Mouse (Mus musculus) heart, adult 2 months (tissue): Measurements from ENCODE around the gene Gm12569. TPM values are rescaled to one million over a fixed set of nuclear protein-coding genes. Genes with fewer than 3 reads are reported as not detected.

Source experiments
- DNase-seq, 2 experiments: peaks; one replicate each; pipeline ENCODE4 v3.0.0; 2021
- H3K27ac ChIP-seq: fragments of 200-600 bp; 2 replicates; pipeline ENCODE4 v1.8.1; 2022
- H3K27me3 ChIP-seq: fragments of 200-500 bp; 2 replicates; pipeline ENCODE4 v1.6.1; 2012; ENCODE audit warnings: mild to moderate bottlenecking, low read length, inconsistent platforms, mixed read lengths; ENCODE audit not compliant: control insufficient read depth, insufficient read depth
- H3K36me3 ChIP-seq: fragments of 200-500 bp; 2 replicates; pipeline ENCODE4 v1.6.1; 2012; ENCODE audit warnings: low read length, inconsistent platforms; ENCODE audit not compliant: control insufficient read depth, insufficient read depth
- H3K4me1 ChIP-seq: fragments of 200-500 bp; 2 replicates; pipeline ENCODE4 v1.6.1; 2011; ENCODE audit warnings: low read length; ENCODE audit not compliant: control insufficient read depth, insufficient read depth
- H3K4me3 ChIP-seq: fragments of 200-600 bp; 2 replicates; pipeline ENCODE4 v1.8.1; 2022
- H3K79me2 ChIP-seq: fragments of 200-500 bp; replicated peaks from 2 replicates; pipeline ENCODE4 v1.6.1; 2012; ENCODE audit warnings: mild to moderate bottlenecking, inconsistent platforms, low read length, moderate library complexity, mixed read lengths; ENCODE audit not compliant: control insufficient read depth, insufficient read depth
- H3K9ac ChIP-seq: fragments of 200-500 bp; 2 replicates; pipeline ENCODE4 v1.6.1; 2012; ENCODE audit warnings: low read depth, mild to moderate bottlenecking, control low read depth, inconsistent platforms, low read length, mixed read lengths
- CTCF ChIP-seq: fragments of 200-600 bp; IDR thresholded peaks from 2 replicates; pipeline ENCODE4 v1.8.1; 2022; ENCODE audit warnings: antibody characterized with exemption, mild to moderate bottlenecking, moderate library complexity
- EP300 ChIP-seq: fragments of 200-500 bp; IDR thresholded peaks from 2 replicates; pipeline ENCODE4 v1.6.1; 2011; ENCODE audit warnings: low read depth, low read length, control low read depth; ENCODE audit not compliant: insufficient read depth
- POLR2A ChIP-seq: fragments of 200-500 bp; IDR thresholded peaks from 2 replicates; pipeline ENCODE4 v1.6.1; 2011; ENCODE audit warnings: mild to moderate bottlenecking, low read depth, low read length, control low read depth; ENCODE audit not compliant: insufficient read depth
- WGBS: fragments of 180-500 bp; shearing (Covaris S2); methylation state at CpG from one replicate; pipeline ENCODE4 v1.1.7; 2018; 5-methylcytosine and 5-hydroxymethylcytosine counted together
- intact Hi-C: fragments of 180-260 bp; cut with DNase I; formaldehyde crosslinking; loops from one replicate; pipeline ENCODE4 v1.15.1; 2025
- polyA plus RNA-seq: library from polyadenylated mRNA; depleted of rRNA; stranded (reverse); fragments of >200 nt; gene quantifications from 2 replicates; pipeline ENCODE4 v1.2.3, GENCODE M21; 2012; rRNA removed
- total RNA-seq, 2 experiments: library from RNA; stranded (reverse); gene quantifications; 2 replicates each; pipeline ENCODE4 v1.2.3; 2021

The Gm12569 gene
- total and polyA plus RNA-seq, 3 experiments: not detected

GRCm38 (mm10) chr11:51262342-51263285 is 42.3 kb downstream of the Gm12569 start, which contains the start of gene BC049762:
Gene BC049762, minus strand, starts transcription at chr11:51263046.
- H3K9ac ChIP-seq: peak within 1 kb of the TSS; percentile 96
- intact Hi-C loops: no loop called here
- H3K4me3 ChIP-seq: peak within 1 kb of the TSS; percentile 96
- peaks cover 3% of the 10 kb centered on the region for H3K79me2 ChIP-seq
- peaks cover 23% of the 10 kb centered on the region for H3K36me3 ChIP-seq
- peak; percentile 81 for TF ChIP-seq EP300
- TF ChIP-seq CTCF: 0 out of 2 replicates have a peak, but pooled peaks have one; percentile 8
- TF ChIP-seq POLR2A: peak; percentile 99
- H3K27ac ChIP-seq: peak within 1 kb of the TSS; percentile 99
- peaks cover 11% of the 10 kb centered on the region for H3K4me1 ChIP-seq
- DNase-seq: peak; percentile 99
- no peaks in the 10 kb centered on the region for H3K27me3 ChIP-seq
- 8% methylated on average over 57 of the region's 57 CpGs for WGBS

- H3K27ac ChIP-seq: peak overlapping the region; percentile 99
- intact Hi-C loops: no loop called here
- peaks cover 11% of the 10 kb centered on the region for H3K4me1 ChIP-seq
- H3K9ac ChIP-seq: peak overlapping the region; percentile 96
- H3K36me3 ChIP-seq: peaks cover 26% of the 10 kb centered on the region
- WGBS: under 1% methylated on average over 50 of the region's 50 CpGs
- H3K4me3 ChIP-seq: peak overlapping the region; percentile 96
- DNase-seq: peak; percentile 76 to 80
- TF ChIP-seq CTCF: no peak
- TF ChIP-seq EP300: no peak
- peaks cover 3% of the 10 kb centered on the region for H3K79me2 ChIP-seq
- no peaks in the 10 kb centered on the region for H3K27me3 ChIP-seq
These were observed 43.1 kb downstream of the Gm12569 start for GRCm38 (mm10) chr11:51263286-51263831.

GRCm38 (mm10) chr11:51264352-51264751 is 44.1 kb downstream of the Gm12569 start:
- DNase-seq: peak; percentile 25 to 35
- 5% methylated on average over 6 of the region's 6 CpGs for WGBS
- Histone ChIP-seq H3K79me2 (peaks cover 3% of the 10 kb centered on the region), H3K36me3 (peaks cover 31% of the 10 kb centered on the region), H3K4me3 (peak overlapping the region; percentile 96), H3K27ac (peak overlapping the region; percentile 99; the same call in 1 of the 2 replicates), H3K4me1 (peaks cover 11% of the 10 kb centered on the region), H3K27me3 (no peaks in the 10 kb centered on the region), H3K9ac (peak overlapping the region; percentile 20)
- TF ChIP-seq CTCF: no peak
- no peak for TF ChIP-seq EP300
- no peak for TF ChIP-seq POLR2A
- intact Hi-C loops: no loop called here

- WGBS: 35% methylated on average over 3 of the region's 3 CpGs
- DNase-seq: no peak
These were observed 45.1 kb downstream of the Gm12569 start for GRCm38 (mm10) chr11:51265326-51265725.

GRCm38 (mm10) chr11:51274418-51274817 is 54.1 kb downstream of the Gm12569 start:
- H3K4me3 ChIP-seq: no peak overlapping the region
- no peaks in the 10 kb centered on the region for H3K27me3 ChIP-seq
- WGBS: 92% methylated on average over 1 of the region's 1 CpGs
- H3K4me1 ChIP-seq: no peaks in the 10 kb centered on the region
- no peaks in the 10 kb centered on the region; the same call in 1 of the 2 replicates for H3K79me2 ChIP-seq
- H3K9ac ChIP-seq: no peak overlapping the region
- no peak overlapping the region for H3K27ac ChIP-seq
- TF ChIP-seq CTCF (no peak), EP300 (no peak), POLR2A (no peak)
- intact Hi-C loops: no loop called here
- no peak for DNase-seq
- H3K36me3 ChIP-seq: peaks cover 26% of the 10 kb centered on the region

More at GRCm38 (mm10) chr11:51265326-51265725, 45.1 kb downstream of the Gm12569 start:
- Histone ChIP-seq H3K9ac (no peak overlapping the region), H3K4me3 (no peak overlapping the region; the same call in 1 of the 2 replicates), H3K4me1 (peaks cover 11% of the 10 kb centered on the region), H3K79me2 (peaks cover 3% of the 10 kb centered on the region), H3K36me3 (peaks cover 36% of the 10 kb centered on the region), H3K27ac (no peak overlapping the region), H3K27me3 (no peaks in the 10 kb centered on the region)
- intact Hi-C loops: loop anchor here (5.0 kb wide), 1 partner anchor 323 kb away; the partner anchor contains the start of gene 4933414I15Rik
- TF ChIP-seq EP300 (no peak), POLR2A (no peak), CTCF (peak; percentile 96)

Other genes starting within 250 kb of the Gm12569 start
- not detected for gene Olfr1377, start 238.5 kb upstream of the Gm12569 start, total RNA-seq
- gene Olfr1377, start 238.5 kb upstream of the Gm12569 start, polyA plus RNA-seq: not detected in 2 replicates
- not detected for gene Olfr51, start 216.9 kb upstream of the Gm12569 start, total RNA-seq
- not detected in 2 replicates for gene Olfr51, start 216.9 kb upstream of the Gm12569 start, polyA plus RNA-seq
- not detected for gene Olfr54, start 206.2 kb upstream of the Gm12569 start, total RNA-seq
- not detected in 2 replicates for gene Olfr54, start 206.2 kb upstream of the Gm12569 start, polyA plus RNA-seq
- gene Olfr1375, start 172.4 kb upstream of the Gm12569 start, total RNA-seq: not detected
- not detected in 2 replicates for gene Olfr1375, start 172.4 kb upstream of the Gm12569 start, polyA plus RNA-seq
- 1 to 10 TPM; 1.2 to 1.3 TPM for gene Zfp354a, start 161.2 kb upstream of the Gm12569 start, total RNA-seq
- 0.86 and 1.3 TPM in 2 replicates for gene Zfp354a, start 161.2 kb upstream of the Gm12569 start, polyA plus RNA-seq
- gene Clk4, start 41.3 kb downstream of the Gm12569 start, total RNA-seq: 10 to 100 TPM; 32.5 to 41.9 TPM
- gene Clk4, start 41.3 kb downstream of the Gm12569 start, polyA plus RNA-seq: 26.2 and 42.8 TPM in 2 replicates
- under 1 TPM in 1 of 2 experiments, not detected in 1; 0.41 TPM for gene BC049762, start 42.6 kb downstream of the Gm12569 start, total RNA-seq
- 0.23 and 0.84 TPM in 2 replicates for gene BC049762, start 42.6 kb downstream of the Gm12569 start, polyA plus RNA-seq
- gene Col23a1, start 69.4 kb downstream of the Gm12569 start, total RNA-seq: 1 to 10 TPM; 1.1 to 1.7 TPM
- 1.1 and 1.3 TPM in 2 replicates for gene Col23a1, start 69.4 kb downstream of the Gm12569 start, polyA plus RNA-seq